Mouse (Mus musculus) liver, embryonic 16.5 days (tissue): ENCODE data around the gene Farsa. TPM values are rescaled to one million over a fixed set of nuclear protein-coding genes. Genes with fewer than 3 reads are reported as not detected.
A peak's percentile ranks its signal among the peaks of the same experiment; 100 is the strongest.

ENCODE experiments used
- ATAC-seq: fragments of 200-750 bp; cut with Nextera tagmentation; 2 replicates; pipeline ENCODE4 v1.8.0; 2017; ENCODE audit warnings: low read depth, mild to moderate bottlenecking, moderate number of reproducible peaks, moderate library complexity
- H3K27ac ChIP-seq: fragments of 300-500 bp; sonication (generic); 2 replicates; pipeline ENCODE4 v1.5.1; 2014; ENCODE audit warnings: mild to moderate bottlenecking, low read length
- H3K27me3 ChIP-seq: fragments of 300-500 bp; sonication (generic); 2 replicates; pipeline ENCODE4 v1.6.1; 2014; ENCODE audit warnings: low read depth, low read length, mixed read lengths; ENCODE audit not compliant: control insufficient read depth, insufficient read depth
- H3K36me3 ChIP-seq: fragments of 300-500 bp; sonication (generic); 2 replicates; pipeline ENCODE4 v1.6.1; 2014; ENCODE audit warnings: mild to moderate bottlenecking; ENCODE audit not compliant: control insufficient read depth, insufficient read depth
- H3K4me1 ChIP-seq: fragments of 300-500 bp; sonication (generic); 2 replicates; pipeline ENCODE4 v1.6.1; 2014; ENCODE audit warnings: low read depth, low read length, mixed read lengths; ENCODE audit not compliant: control insufficient read depth
- H3K4me2 ChIP-seq: fragments of 300-500 bp; sonication (generic); 2 replicates; pipeline ENCODE4 v1.6.1; 2014; ENCODE audit warnings: low read depth, low read length, mixed read lengths
- H3K4me3 ChIP-seq: fragments of 300-500 bp; sonication (generic); 2 replicates; pipeline ENCODE4 v1.5.1; 2014; ENCODE audit warnings: low read depth, mild to moderate bottlenecking, low read length
- H3K9ac ChIP-seq: fragments of 300-500 bp; sonication (generic); 2 replicates; pipeline ENCODE4 v1.6.1; 2014; ENCODE audit warnings: low read depth, low read length
- H3K9me3 ChIP-seq: fragments of 300-500 bp; sonication (generic); replicated peaks from 2 replicates; pipeline ENCODE4 v1.6.1; 2016; ENCODE audit warnings: low read length; ENCODE audit not compliant: control insufficient read depth
- WGBS: fragments of 180-500 bp; shearing (Covaris S2); extraction: QIAGEN DNeasy Blood & Tissue Kit; methylation state at CpG from one replicate; pipeline ENCODE4 v1.1.7; 2014; ENCODE audit not compliant: insufficient replicate concordance; 5-methylcytosine and 5-hydroxymethylcytosine counted together
- polyA plus RNA-seq: library from polyadenylated mRNA; unstranded; fragments of >200 nt; fragmentation: Nextera tagmentation; extraction: Ambion mirVana; gene quantifications from 2 replicates; pipeline ENCODE4 v1.2.1, GENCODE M21; 2015

Farsa gene
- polyA plus RNA-seq, 1 experiment from 2014 or later = 52.7 TPM

DNA sequence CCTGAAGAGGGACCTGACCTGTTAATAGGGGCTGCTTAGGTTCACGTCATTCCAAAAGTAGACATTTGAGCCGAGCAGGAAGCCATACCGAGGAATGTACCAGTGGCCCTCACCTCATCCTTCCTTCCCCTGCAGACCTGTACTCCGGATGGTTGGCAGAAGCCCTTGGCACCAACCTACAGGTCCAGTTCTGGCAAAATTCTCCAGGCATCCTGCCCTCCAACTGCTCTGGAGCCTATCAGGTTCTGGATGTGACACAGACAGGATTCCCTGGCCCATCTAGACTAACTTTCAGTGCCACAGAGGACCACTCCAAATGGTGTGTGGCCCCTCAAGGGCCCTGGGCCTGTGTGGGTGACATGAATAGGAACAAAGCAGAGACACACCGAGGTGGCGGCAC is 53.8 kb downstream of the Farsa start:
- Histone ChIP-seq H3K27ac (no peak overlapping the region), H3K4me1 (peaks cover 45% of the 10 kb centered on the region), H3K9ac (no peak overlapping the region; the same call in 1 of the 2 replicates), H3K4me2 (peak overlapping the region; percentile 94; the same call in 1 of the 2 replicates), H3K36me3 (peaks cover 15% of the 10 kb centered on the region), H3K4me3 (no peak overlapping the region), H3K9me3 (no peaks in the 10 kb centered on the region), H3K27me3 (peaks cover 16% of the 10 kb centered on the region)
- no peak for ATAC-seq
- WGBS = 74% methylated on average over 6 of the region's 6 CpGs

DNA sequence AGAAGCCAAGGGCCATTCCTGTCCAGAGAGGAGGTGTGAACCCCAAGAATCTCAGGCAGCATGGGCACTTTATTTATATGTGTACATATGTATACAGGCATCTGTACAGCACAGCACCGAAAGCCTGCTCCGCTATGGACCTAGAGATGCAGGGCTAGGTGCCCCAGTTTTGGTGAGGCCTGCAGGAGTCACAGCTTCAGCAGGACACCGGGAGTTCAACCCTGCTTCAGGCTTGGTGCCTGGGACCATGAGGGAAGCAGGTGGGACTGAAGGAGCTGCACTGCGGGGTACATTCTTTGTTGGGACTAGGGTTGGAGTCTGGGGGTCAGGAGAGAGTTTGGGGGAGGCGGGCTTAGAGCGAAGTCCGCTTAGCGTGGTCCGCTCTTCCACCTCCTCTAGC is 55.1 kb downstream of the Farsa start:
- no peaks in the 10 kb centered on the region for H3K9me3 ChIP-seq
- H3K27ac ChIP-seq = no peak overlapping the region
- no peak overlapping the region for H3K4me2 ChIP-seq
- WGBS = 89% methylated on average over 9 of the region's 9 CpGs
- no peak overlapping the region for H3K4me3 ChIP-seq
- ATAC-seq = no peak
- peaks cover 43% of the 10 kb centered on the region for H3K4me1 ChIP-seq
- no peak overlapping the region for H3K9ac ChIP-seq
- H3K36me3 ChIP-seq = peaks cover 2% of the 10 kb centered on the region
- H3K27me3 ChIP-seq = peaks cover 16% of the 10 kb centered on the region

DNA sequence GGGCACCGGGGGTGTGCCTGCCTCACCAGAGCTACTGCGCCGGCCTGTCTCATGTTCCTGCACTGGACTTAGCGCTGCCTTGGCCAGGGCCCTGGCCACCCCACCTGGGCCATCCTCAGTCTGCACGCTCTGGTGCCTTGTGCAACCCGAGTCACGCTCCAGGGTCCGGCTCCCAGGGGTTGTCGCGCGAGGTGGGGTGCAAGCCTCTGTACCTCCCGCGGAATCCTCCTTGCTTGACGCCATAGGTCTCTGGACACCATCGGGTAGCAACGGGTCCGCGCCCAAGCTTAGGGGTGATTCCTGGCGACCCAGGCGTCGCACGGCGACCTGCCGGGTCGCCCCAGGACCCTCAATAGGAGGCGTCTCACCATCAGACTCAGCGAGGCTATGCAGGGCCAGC is 55.6 kb downstream of the Farsa start:
- Histone ChIP-seq H3K36me3 (no peaks in the 10 kb centered on the region), H3K4me3 (peak overlapping the region; percentile 63), H3K27ac (no peak overlapping the region), H3K4me1 (peaks cover 43% of the 10 kb centered on the region), H3K9ac (peak overlapping the region; percentile 60), H3K9me3 (no peaks in the 10 kb centered on the region), H3K27me3 (peaks cover 16% of the 10 kb centered on the region), H3K4me2 (peak overlapping the region; percentile 92)
- no peak for ATAC-seq
- WGBS = 34% methylated on average over 27 of the region's 27 CpGs

- Histone ChIP-seq H3K27me3 (peaks cover 19% of the 10 kb centered on the region), H3K4me3 (peak overlapping the region; percentile 63), H3K4me2 (peak overlapping the region; percentile 92), H3K9ac (peak overlapping the region; percentile 60), H3K9me3 (no peaks in the 10 kb centered on the region), H3K4me1 (peaks cover 39% of the 10 kb centered on the region), H3K36me3 (no peaks in the 10 kb centered on the region), H3K27ac (peak overlapping the region; percentile 1; the same call in 1 of the 2 replicates)
- ATAC-seq = peak; percentile 60
- WGBS = 1% methylated on average over 55 of the region's 55 CpGs
These were observed 56.2 kb downstream of the Farsa start for GRCm38 (mm10) chr8:84912895-84913501.

DNA sequence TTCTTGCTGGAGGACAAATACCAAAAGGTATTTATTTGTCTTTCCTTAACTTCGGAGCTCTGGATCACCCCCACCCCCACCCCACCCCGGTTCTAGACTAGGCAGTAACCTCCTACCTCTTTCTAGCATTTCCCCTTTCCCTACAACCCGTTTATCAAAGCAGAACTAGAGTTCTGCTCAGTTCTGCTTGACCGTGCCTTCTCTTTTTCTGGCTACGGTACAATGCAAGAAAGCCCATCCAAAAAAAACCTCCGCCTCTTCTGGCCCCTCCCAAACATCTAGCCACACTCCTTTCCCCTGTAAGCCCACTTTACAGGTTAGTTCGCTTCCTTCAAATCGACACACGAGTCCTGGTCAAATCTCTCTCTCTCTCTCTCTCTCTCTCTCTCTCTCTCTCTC is 56.7 kb downstream of the Farsa start:
- peak overlapping the region; percentile 92 for H3K4me2 ChIP-seq
- peak overlapping the region; percentile 63 for H3K4me3 ChIP-seq
- H3K9ac ChIP-seq = peak overlapping the region; percentile 60
- peak overlapping the region; percentile 1; the same call in 1 of the 2 replicates for H3K27ac ChIP-seq
- H3K4me1 ChIP-seq = peaks cover 39% of the 10 kb centered on the region
- no peak for ATAC-seq
- no peaks in the 10 kb centered on the region for H3K9me3 ChIP-seq
- 6% methylated on average over 9 of the region's 9 CpGs for WGBS
- no peaks in the 10 kb centered on the region for H3K36me3 ChIP-seq
- peaks cover 21% of the 10 kb centered on the region for H3K27me3 ChIP-seq

- H3K4me2 ChIP-seq = peak overlapping the region; percentile 92
- H3K9ac ChIP-seq = no peak overlapping the region
- peak overlapping the region; percentile 63; the same call in 1 of the 2 replicates for H3K4me3 ChIP-seq
- WGBS = 25% methylated on average over 4 of the region's 4 CpGs
- peaks cover 21% of the 10 kb centered on the region for H3K27me3 ChIP-seq
- H3K27ac ChIP-seq = no peak overlapping the region
- peaks cover 36% of the 10 kb centered on the region for H3K4me1 ChIP-seq
- no peak for ATAC-seq
- no peaks in the 10 kb centered on the region for H3K36me3 ChIP-seq
- no peaks in the 10 kb centered on the region for H3K9me3 ChIP-seq
These were observed 57.2 kb downstream of the Farsa start for GRCm38 (mm10) chr8:84913960-84914359.

DNA sequence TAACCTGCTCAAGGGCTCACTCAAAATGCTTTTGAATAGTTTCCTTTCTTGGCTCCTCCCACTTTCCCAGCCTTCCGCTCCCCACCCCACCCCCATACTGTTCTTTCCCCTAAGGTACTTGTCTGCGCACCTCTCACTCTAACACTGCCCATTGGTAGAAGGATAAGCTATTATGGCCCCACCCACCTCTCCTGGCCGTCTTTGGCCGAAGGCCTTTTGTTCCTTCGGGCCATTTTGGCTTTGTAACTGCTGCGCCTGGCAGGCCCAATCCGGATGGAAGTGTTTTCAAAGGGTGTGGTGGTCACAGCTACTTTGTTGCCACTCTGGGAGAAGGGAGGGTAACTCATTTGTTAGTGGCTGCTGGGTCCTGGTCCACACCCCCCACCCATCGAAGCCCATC is 58.5 kb downstream of the Farsa start:
- H3K9ac ChIP-seq = no peak overlapping the region
- H3K4me1 ChIP-seq = peaks cover 23% of the 10 kb centered on the region
- no peak overlapping the region for H3K27ac ChIP-seq
- 78% methylated on average over 8 of the region's 8 CpGs for WGBS
- no peak overlapping the region for H3K4me3 ChIP-seq
- H3K36me3 ChIP-seq = no peaks in the 10 kb centered on the region
- peaks cover 21% of the 10 kb centered on the region for H3K27me3 ChIP-seq
- no peak overlapping the region for H3K4me2 ChIP-seq
- no peaks in the 10 kb centered on the region for H3K9me3 ChIP-seq
- ATAC-seq = no peak

GRCm38 (mm10) chr8:84917781-84918180 is 61.0 kb downstream of the Farsa start:
- ATAC-seq = no peak
- H3K27me3 ChIP-seq = peaks cover 8% of the 10 kb centered on the region
- no peaks in the 10 kb centered on the region for H3K36me3 ChIP-seq
- H3K9ac ChIP-seq = no peak overlapping the region
- no peak overlapping the region for H3K4me3 ChIP-seq
- WGBS = 42% methylated on average over 20 of the region's 20 CpGs
- no peaks in the 10 kb centered on the region for H3K9me3 ChIP-seq
- no peak overlapping the region for H3K4me2 ChIP-seq
- H3K4me1 ChIP-seq = peaks cover 13% of the 10 kb centered on the region
- H3K27ac ChIP-seq = no peak overlapping the region

DNA sequence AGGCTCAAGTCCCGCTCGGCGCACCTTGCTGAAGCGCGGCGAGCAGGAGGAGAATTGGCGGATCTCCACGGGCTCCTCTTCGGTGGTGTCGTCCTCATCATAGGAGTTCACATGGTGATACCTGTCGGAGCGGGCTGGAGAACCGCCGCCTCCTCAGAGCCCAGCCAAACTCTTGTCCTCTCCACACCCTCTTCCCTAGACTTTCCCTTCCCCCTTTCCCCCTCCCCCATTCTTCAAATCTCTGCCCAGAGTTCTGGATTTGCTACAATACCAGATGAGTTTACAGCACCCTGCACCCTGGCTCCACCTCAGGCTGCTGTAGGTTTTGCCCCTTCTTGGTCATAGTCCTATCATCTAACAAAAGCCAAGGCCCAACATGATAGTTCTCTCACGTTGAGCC is 61.9 kb downstream of the Farsa start:
- Histone ChIP-seq H3K27me3 (peaks cover 5% of the 10 kb centered on the region), H3K36me3 (no peaks in the 10 kb centered on the region), H3K9me3 (no peaks in the 10 kb centered on the region), H3K27ac (no peak overlapping the region), H3K4me3 (no peak overlapping the region), H3K4me2 (no peak overlapping the region), H3K9ac (no peak overlapping the region), H3K4me1 (peaks cover 5% of the 10 kb centered on the region)
- no peak for ATAC-seq
- WGBS = 87% methylated on average over 15 of the region's 15 CpGs
